Mouse (Mus musculus): ENCODE measurements around the gene Scyl1.

Gene Scyl1

GRCm38 (mm10) chr19:5713255-5713654 lies 58.0 kb downstream of the Scyl1 start:
- DNase-seq: no peak

GRCm38 (mm10) chr19:5711907-5712460 lies 59.2 kb downstream of the Scyl1 start:
- peak in 1 of 2 experiments; percentile 35 for DNase-seq

GRCm38 (mm10) chr19:5711218-5711617 lies 60.0 kb downstream of the Scyl1 start:
- DNase-seq: peak; percentile 85 to 94

DNA sequence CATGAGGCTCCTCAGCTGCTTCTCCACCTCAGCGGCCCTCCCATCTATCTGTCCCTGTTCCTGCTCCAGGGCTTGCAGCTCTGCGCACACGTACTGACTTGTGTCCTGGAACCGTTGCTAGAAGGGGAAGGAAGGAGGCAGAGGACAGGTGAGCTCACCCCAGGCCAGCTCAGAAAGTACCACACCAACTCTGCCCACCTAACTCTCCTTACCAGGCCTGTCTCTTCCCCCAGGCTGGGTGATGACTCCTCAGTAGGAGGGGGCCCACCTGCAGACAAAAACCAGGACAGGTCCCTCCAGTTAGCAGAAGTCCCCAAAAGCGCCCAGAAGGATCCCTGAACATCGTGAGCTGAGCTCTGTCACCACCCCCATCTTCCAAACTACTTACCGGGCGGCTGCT lies 60.6 kb downstream of the Scyl1 start:
- DNase-seq: peak in 1 of 2 experiments; percentile 34

DNA sequence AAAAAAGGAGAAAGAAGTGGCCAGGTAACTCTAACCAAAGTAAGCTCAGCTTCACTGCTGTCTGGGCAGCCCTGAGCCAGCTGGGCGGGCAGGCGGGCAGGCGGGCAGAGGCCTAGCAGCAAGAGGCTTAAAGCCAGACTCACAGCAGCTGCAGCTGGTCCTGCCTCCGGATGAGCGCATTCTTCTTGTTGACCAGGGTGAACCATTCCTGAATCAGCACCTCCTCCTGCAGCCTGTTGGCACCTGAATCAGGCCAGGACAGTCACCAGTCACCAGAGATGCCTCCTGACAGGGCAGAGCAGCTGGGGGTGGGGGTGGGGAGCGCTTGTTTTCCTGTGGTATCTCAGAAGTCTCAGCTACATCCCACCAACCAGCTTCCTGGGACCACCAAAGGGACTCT lies 61.2 kb downstream of the Scyl1 start:
- peak in 1 of 2 experiments; percentile 31 for DNase-seq
